Mouse (Mus musculus) cerebellum, adult 11-12 months (tissue): ENCODE data around the gene Irf1.

ENCODE experiments used
- DNase-seq: peaks from one replicate; pipeline ENCODE4 v3.0.0; 2022

The Irf1 gene

GRCm38 (mm10) chr11:53786058-53787031 lies 16.5 kb downstream of the Irf1 start:
- DNase-seq: peak; percentile 24

DNA sequence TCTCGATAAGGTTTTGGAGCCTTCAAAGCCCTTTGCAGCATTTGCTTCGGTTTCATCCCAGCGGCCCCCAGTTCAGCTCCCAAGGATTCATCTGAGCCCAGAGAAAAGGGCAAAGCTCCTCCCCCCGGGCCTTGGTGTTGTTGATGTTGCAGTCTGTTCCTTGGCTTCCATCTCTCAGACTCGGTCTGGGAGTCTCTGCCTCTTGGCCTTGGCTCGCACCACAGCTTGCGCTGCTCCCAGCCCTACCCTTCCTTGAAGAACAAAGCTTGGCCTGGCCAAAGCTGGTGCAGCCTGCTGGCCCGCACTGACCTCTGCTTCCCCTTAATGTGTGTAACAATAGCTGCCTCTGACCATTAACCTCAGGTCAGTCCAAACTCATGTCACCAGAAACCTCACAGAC lies 18.4 kb downstream of the Irf1 start:
- DNase-seq: no peak

- no peak for DNase-seq
These were observed 19.5 kb downstream of the Irf1 start for GRCm38 (mm10) chr11:53789277-53789676.

DNA sequence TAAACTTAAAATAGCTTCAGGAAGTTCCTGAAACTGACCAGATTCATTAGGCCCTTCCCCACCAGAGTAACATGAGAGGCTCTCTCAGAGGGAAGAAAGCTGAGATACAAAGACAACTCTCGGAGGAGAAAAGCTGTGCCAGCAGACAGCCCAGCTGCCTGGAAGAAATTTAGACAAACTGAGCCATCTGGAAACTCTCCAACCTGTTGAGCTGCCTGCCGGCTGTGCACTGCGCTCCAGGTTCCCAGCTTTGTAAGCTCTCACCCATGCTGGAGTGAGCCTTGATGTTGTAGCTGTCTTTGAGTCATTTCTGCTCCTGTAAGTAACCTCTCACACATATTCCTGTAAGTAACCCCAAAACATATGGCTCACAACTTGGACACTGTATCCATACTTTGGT lies 23.2 kb downstream of the Irf1 start:
- no peak for DNase-seq

- no peak for DNase-seq
These were observed 24.2 kb downstream of the Irf1 start for GRCm38 (mm10) chr11:53794015-53794414.

DNA sequence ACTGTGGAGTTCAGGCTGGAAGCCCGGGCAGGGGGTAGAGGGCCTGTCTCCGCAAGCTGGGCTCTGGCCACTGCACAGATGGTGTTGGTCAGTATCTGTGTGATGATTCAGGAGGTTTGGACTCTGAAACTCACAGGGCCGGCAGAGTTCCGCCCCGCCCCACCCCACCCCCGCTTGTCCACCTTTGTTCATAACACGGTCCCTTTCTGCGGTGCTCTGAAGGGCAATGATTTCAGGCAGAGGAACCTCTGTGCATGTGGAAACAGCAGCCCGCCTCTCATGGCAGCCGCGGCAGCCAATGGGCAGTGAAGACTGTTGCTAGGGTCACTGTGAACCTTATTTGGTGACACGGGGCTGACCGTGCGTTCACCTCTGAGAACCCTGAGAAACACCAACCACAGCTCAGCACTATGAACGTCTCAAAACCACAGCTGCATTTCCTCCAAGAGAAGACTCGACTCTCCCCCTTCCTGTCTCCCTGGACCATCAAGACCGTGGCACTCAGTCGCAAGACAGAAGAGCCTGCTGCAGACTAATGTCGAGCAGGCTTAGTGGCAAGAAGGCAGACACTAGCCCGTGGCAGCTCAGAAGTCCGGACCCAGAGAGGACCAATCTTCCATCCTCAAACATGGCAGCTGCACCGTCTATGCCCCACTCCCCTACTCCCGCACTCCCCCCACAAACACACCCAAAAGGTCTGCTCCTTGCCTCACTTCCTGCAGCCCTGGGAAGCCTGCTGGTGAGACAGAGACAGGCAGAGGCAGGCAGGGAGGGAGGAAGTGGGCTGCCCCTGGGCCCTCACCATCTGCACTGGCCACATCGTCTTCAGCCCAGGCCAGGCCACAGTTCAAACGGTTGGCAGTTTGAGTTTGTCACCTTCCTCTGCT lies 25.1 kb downstream of the Irf1 start:
- peak; percentile 29 for DNase-seq

GRCm38 (mm10) chr11:53795813-53796212 lies 26.0 kb downstream of the Irf1 start:
- no peak for DNase-seq

- no peak for DNase-seq
These were observed 26.8 kb downstream of the Irf1 start for GRCm38 (mm10) chr11:53796409-53797151.

GRCm38 (mm10) chr11:53797386-53797920 lies 27.6 kb downstream of the Irf1 start:
- no peak for DNase-seq

DNA sequence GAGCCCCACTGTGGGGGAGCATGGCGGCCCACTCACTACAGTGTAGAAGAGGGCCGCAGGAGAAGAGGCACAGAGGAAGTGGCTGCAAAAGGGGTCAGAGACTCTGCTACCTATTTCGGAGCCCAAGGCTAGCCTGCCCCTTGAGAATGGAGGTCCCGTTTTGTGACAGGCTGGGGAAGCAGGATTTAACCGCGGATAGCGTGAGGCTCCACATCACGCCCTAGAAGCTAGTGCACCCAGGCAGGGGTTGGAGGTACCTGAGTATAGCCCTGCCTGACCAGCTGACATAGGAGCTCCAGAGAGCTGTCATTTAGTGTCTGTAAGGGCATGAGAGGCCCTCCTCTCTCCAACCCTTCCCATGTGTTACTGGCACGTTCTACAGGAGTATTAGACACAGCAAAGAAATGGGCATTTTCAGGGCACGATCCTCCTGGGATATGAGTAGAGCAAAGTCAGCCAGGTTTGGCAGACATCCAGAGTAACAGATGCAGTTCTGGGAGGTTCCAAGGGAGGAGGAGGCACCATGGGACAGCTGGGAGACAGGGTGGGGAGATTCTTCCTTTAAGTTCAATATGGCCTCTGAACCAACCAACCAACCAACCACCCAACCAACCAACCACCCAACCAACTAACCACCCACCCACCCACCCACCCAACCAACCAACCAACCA lies 28.4 kb downstream of the Irf1 start:
- DNase-seq: no peak

DNA sequence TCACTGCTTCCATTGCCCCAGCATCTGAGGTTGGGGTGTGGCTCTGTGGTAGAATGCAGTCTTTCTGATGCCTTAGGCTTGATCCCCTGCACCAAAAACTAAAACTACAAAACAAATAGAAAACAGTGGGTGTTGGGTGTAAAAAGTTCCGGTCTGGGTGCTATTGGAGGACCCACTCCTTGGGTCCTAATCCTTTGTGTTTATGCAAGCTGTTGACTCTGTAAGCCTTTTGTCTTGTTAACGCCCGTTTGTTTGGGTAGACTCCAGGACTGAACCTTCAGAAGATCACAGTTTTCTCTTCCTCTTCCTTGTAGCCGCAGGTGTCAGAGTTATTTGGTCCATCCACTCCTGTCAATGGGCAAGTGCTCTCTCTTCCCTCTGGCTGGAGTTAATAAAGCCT lies 30.2 kb downstream of the Irf1 start:
- no peak for DNase-seq

- no peak for DNase-seq
These were observed 31.2 kb downstream of the Irf1 start for GRCm38 (mm10) chr11:53800975-53801374.

- no peak for DNase-seq
These were observed 33.3 kb downstream of the Irf1 start for GRCm38 (mm10) chr11:53803093-53803492.

DNA sequence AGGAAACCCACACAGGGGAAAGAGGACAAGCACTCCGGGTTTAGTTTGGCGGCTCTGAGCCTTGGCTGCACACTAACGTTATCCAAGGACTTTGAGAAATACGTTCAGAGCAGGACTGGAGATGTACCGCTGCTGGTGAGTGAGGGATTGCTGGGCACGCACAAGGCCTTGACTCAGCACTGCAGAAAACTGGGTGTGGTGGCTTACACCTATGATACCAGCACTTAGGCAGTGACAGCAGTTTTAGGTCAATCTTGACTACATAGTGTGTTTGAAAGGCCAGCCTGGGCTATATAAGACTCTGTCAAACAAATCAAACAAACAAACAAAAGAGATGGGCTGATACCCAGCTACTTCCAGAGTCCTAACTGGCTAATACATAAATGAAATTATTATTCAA lies 33.7 kb downstream of the Irf1 start:
- DNase-seq: no peak

DNA sequence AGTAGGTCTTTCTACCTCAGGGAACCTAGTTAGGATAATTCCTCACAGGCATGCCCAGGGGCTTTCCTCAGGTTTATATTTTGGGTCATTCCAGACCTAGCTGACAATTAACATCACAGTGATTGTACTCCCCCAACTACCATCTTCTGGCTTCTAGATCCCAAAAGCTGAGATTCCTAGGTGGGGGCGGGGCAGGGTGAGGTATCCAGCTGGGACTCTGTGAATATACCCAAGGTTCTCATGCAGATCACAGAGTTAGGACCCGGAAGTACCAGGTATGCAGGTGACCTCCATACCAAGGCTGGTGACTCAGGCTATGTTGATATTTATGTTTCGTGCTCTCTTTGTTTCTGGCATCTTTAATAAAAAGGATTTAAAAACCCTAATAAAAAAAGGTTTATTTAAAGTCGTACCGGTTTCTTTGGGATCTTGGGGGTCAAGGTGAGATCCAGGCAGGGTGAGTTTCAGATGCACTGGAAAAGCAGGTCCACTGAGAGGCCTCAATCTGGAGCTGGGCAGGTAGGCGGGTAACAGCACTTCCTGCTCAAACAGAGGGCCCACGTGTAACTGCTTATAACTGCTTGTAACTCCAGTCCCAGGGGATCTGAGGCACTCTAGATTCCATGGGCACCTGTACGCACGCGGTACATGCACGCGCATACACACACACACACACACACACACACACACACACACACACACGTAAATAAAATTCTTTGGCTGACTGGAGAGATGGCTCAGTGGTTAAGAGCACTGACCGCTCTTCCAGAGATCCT lies 34.9 kb downstream of the Irf1 start:
- DNase-seq: no peak

GRCm38 (mm10) chr11:53805786-53806185 lies 36.0 kb downstream of the Irf1 start:
- no peak for DNase-seq

DNA sequence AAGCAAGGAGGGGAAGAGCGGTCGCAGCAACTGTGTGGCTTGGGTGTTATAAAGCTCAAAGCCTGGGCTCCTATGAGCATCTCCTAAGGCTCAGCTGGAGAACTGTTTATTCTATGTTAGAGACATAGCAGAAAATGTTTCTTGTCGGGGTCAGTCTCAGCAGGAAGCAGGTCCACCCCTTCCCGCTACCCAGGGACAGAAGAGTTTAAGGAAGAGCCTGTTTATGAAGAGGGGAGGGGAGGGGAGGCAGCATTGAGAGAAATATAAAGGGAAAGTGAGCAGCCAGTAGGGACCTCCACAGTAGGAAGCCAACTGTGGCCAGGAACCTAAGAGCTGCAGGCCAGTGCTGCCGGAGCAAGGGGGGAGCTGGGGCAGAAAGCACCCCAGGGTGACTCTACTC lies 39.5 kb downstream of the Irf1 start:
- DNase-seq: no peak

- DNase-seq: no peak
These were observed 40.3 kb downstream of the Irf1 start for GRCm38 (mm10) chr11:53810156-53810555.

DNA sequence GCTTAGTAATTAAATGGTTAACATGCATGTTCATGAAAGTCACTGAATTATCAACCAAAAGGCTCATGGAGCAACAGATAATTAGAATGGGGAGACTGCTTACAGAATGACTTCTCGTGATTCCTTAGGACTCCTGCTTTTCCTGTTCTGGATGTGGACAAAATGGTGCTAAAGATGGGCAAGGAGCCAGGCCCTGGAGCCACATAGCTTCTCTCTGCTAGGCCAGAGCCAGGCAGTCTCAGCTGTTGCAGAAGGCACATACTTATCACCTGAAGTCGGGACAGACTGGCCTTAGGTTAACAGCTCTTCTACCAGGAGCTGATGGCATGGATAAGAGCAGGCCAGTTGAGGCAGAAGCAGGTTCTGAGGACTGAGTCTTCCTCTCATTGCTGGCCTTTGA lies 40.9 kb downstream of the Irf1 start:
- DNase-seq: no peak

DNA sequence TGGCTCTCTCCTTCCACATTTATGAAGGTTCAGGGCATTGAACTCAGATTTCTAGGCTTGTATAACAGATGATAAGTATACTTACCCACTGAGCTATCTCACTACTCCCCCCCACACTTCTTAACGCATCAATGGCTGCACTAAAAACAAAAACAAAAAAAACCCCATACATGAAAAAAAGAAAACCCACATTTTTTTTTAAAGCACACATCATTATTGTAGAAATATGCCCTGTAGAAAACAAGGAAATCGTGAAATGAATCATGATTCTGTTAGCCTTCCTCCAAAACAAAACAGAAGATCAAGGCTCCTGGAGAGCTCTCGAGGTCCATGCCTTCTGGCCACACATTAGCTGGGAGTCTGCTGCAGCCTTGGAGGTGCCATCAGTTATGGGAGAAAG lies 41.5 kb downstream of the Irf1 start:
- DNase-seq: no peak
